Mouse (Mus musculus) megakaryocyte, embryonic 14.5 days (primary cell): ENCODE results near the gene Lat2.

Experiments
- FLI1 ChIP-seq: IDR thresholded peaks from 2 replicates; pipeline ENCODE4 v1.6.1; 2012; ENCODE audit warnings: low read length, inconsistent platforms, mixed read lengths
- GATA1 ChIP-seq: IDR thresholded peaks from 3 replicates; pipeline ENCODE4 v1.6.1; 2012; ENCODE audit warnings: mixed read lengths, low read length, inconsistent platforms, borderline replicate concordance

GRCm38 (mm10) chr5:134553951-134554546 is 60.8 kb downstream of the Lat2 start:
- TF ChIP-seq GATA1, result no peak
- TF ChIP-seq FLI1, result no peak
